ENCODE assay signal across 26 mouse cellular contexts in genomic region chr17:6014985-6015384, GRCm38 (mm10).
"Had no signal": no experiment of that assay in that cellular context is flagged by ENCODE, and none has a peak within 500 bp of the region (broad histone marks: within the 10 kb centered on the region; RNA-seq: fewer than 3 reads in every experiment).

No protein-coding gene starts in this region.

- H3K9ac ChIP-seq: heart, embryonic 13.5 days; hindbrain, embryonic 12.5 days; hindbrain, embryonic 14.5 days; intestine, embryonic 15.5 days; limb, embryonic 13.5 days; limb, embryonic 15.5 days; liver, embryonic 12.5 days had no signal

- H3K36me3 ChIP-seq: hindbrain, embryonic 10.5 days; hindbrain, embryonic 12.5 days; intestine, embryonic 15.5 days; limb, embryonic 13.5 days had no signal

- H3K4me2 ChIP-seq: heart, embryonic 11.5 days; heart, embryonic 13.5 days; hindbrain, embryonic 12.5 days; hindbrain, embryonic 14.5 days; intestine, embryonic 15.5 days; limb, embryonic 13.5 days; limb, embryonic 15.5 days; liver, embryonic 12.5 days had no signal

- H3K4me3 ChIP-seq: gastrocnemius, adult 2 months; heart, embryonic 13.5 days; hindbrain, embryonic 10.5 days; hindbrain, embryonic 12.5 days; intestine, embryonic 15.5 days; layer of hippocampus, adult 2 months; left cerebral cortex, adult 2 months; limb, embryonic 13.5 days; limb, embryonic 15.5 days; liver, embryonic 12.5 days had no signal

- DNase-seq: gastrocnemius, adult 2 months; gastrocnemius, postnatal 10 days; gastrocnemius, postnatal 25 days; heart, adult 18-20 months; heart, postnatal 14 days; heart, postnatal 4 days; kidney, adult 18-20 months; kidney, adult 8-10 months; kidney, postnatal 10 days; kidney, postnatal 25 days; kidney, postnatal 4 days; left cerebral cortex, postnatal 4 days had no signal

- H3K4me1 ChIP-seq: hindbrain, embryonic 12.5 days had no signal

- H3K27me3 ChIP-seq: heart, embryonic 13.5 days; hindbrain, embryonic 12.5 days; intestine, embryonic 15.5 days; limb, embryonic 13.5 days; limb, embryonic 15.5 days; liver, embryonic 12.5 days had no signal

- H3K27ac ChIP-seq: heart, embryonic 13.5 days; hindbrain, embryonic 10.5 days; hindbrain, embryonic 12.5 days; hindbrain, embryonic 14.5 days; intestine, embryonic 15.5 days; layer of hippocampus, adult 2 months; left cerebral cortex, adult 2 months; limb, embryonic 13.5 days; limb, embryonic 15.5 days; liver, embryonic 12.5 days had no signal

- H3K9me3 ChIP-seq: heart, embryonic 13.5 days; hindbrain, embryonic 10.5 days; hindbrain, embryonic 12.5 days; intestine, embryonic 15.5 days; limb, embryonic 13.5 days; limb, embryonic 15.5 days; liver, embryonic 12.5 days had no signal

- ATAC-seq: hindbrain, embryonic 16.5 days; inflammation-experienced regulatory T-cells, adult 6 months; intestine, embryonic 15.5 days; intestine, postnatal 0 days; liver, embryonic 12.5 days had no signal
